Mouse (Mus musculus): Measurements from ENCODE around the gene Lpin1.

Gene Lpin1

DNA sequence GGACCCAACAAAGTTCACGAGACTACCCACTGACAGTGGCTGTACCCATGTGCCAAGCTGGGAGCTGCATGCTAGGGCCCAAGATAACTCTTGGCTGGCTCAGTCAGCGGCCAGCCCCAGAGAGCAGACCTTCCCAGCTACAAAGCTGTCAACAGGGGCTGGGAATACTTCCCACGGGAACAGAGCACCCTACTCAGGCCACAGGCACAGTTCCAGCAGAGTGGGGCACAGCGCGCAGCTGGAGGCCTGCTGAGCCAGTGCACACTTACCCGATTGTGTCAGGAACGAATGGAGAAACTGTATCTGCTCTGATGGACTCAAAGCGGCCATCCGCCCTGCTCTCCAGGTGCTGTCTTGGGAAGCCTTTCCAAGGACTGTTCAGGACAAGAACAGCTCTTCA lies 95.6 kb downstream of the Lpin1 start:
- peak; percentile 35 for DNase-seq

DNA sequence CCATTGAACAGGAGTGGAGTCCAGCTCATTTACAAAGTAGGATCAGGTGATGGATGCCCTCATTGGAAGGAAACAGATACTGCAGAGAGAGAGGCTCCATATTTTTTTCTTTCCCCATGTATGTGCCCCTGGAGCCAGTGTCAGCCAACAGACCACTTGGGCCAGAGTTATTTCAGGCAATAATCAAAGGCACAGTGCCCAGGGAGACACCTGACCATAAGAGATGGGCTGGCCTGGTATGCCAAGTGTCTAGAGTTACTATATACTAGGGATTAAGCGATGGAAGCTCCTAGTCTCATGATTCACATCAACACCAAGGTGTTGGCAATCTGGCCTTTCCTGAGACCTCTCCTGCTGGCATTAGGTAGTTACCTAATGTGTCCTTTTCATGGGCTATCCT lies 97.8 kb downstream of the Lpin1 start:
- DNase-seq, result no peak

DNA sequence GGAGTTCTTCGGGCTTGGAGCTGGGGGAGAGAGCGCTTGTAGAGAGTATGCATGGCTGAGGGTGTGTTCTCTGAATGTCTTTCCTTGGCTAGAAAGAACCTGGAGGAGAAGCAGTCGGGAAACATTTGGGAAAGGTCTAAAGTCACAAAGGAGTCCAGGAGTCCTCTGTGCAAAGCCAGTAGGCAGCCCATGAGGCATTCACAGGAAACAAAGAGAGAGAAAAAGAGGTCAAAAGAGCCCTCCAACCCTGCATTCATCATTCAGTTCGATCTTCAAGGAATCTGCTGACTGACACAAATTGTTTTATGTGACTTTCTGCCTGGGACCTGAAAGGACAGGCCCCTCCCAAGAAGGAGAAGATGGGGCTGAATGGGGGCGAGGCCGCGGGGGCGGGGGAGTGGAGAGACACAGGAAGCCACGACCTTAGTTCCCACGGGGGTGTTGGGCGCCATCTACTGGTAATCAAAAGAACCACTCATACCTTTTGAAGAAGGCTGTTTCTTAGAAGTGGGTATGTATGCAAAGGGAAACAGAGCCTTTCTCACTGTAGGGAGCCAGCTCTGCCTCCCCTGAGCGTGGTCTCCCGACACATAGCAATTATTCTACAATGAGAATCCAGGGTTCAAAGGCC lies 101.5 kb downstream of the Lpin1 start:
- peak; percentile 31 for DNase-seq

DNA sequence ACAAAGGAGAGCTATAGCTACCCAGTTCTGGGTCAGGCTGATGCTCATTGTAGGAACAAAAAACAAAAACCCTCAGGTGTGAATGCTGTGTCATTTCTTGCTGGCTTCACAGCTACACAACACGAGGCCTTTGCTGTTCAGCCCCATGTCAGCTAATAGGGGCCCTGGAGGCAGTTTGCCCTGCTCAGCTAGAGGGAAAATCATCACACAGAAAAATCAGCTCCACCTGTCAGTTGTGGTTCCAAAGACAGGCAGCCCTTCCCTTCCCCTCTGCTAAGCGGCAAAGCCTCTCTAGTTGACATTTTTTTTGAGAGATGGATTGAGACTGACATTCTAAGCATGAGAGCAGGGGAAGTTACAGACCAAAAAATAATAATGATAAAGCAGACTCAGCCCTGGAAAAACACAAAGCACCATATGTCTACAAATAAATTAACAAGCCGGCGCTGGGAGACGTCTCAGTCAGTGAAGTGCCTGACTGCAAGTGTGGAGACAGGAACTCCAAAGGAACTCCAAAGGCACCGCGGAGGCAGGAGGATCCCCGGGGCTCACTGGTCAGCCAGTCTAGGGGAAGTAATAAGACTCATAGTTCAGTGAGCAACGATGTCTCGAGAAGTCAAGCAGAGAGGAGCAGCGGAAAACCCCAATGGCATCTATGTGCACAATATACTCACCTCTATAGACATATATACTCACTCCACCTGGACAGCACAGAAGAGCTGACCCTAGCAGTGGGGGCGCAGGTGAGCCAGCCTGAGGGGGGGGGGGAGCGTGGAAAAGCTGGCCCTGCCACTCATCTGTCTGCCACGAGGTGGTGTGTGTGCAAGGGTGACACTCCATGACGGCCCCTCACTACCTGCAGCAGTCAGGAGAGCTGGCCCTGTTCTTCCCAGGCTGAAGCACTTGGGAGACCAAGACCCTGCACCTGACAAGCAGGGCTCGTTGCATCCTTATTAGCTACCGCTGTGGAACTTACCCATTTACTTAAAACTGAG lies 103.7 kb downstream of the Lpin1 start:
- no peak for DNase-seq

DNA sequence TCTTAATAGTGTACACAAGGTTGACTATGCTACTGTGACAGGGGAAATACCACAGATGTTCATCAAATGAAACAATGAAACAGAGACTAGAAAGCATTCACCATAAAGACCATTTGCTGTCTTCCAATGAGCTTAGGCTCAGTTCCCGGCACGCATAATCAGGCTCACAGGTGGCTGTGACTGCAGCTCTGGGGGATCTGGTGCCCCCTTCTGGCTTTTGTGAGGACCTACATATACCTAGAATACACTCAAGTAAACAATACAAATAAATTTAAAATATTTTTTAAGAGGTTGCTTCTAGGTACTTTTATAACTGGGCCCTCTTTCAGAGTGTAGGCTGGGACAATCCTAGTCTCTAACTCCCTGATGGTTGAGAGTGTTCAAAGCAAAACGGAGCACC lies 106.5 kb downstream of the Lpin1 start:
- DNase-seq, result no peak

DNA sequence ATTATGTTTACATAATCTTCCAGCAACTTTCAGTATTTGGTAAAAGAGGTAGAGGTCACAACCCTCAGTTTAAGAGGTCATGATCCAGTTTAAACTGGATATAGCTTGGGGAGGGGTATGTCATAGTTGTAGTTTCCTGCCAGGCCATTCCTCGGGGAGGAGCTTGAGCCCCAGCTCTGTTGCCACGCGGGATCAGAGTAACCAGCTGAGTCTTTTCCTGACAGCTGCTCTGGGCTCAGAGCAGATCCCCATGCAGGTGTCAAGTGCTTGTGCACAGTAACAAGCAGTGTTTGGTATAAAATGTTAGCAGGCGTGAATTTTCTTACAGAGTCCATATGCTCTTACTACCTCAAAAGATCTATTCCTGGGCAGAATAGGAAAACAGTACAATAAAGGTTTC lies 112.8 kb downstream of the Lpin1 start:
- no peak for DNase-seq

DNA sequence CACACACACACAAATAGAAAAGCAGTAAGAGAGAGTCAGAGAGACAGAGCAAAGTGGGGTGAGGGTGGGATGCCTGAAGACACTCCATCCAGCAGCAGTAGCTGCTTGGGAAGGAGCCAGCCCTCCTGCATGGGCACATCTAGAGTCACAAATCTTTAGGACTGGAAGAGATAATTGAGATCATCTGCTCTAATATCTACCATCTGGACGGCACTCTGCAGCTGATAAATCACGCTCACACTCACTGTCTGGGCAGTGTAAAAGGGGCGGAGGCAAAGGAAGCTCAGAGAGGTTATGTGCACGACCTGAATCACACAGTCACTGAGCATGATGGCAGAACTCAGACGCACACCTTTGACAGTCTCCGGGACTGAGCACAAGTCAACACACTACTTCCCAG lies 118.1 kb downstream of the Lpin1 start:
- no peak for DNase-seq

DNA sequence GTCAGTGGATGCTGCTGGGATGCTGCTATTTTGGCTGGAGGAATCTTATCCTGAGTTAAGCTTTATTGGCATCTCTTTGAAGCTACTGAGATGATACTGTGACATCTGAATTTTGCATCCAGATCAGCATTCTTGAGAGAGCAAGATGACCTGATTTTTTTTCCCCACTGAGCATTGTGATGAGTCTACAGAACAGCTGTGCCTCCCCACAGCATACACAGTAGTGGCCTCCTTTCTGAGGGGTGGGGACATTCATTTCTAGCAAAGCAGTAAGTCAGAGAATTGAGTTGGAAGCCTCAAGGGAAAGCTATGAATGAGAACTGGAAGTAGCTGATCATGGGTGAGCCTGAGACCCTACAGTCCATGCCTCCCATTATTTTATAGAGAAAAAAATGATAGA lies 121.9 kb downstream of the Lpin1 start:
- DNase-seq, result no peak

DNA sequence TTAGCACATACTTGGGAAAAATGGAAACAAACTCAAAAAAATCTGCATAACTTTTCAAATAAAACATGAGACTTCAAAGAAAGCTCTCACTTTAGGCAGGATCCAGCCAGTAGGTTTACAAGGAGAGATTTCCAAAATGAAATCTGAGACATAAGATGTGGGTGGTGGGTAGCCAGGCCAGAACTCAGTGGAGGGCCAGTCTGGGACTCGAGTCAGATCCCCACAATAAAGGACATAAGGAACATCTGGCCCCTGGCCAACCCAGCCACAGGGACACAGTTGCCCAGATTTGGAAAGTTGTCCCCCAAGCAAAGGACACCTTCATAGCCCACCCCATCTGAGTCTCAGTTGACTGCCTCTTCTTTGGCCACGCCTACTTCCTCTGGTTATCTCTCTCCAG lies 123.3 kb downstream of the Lpin1 start:
- DNase-seq, result no peak

All from right cerebral cortex, postnatal 25 days (tissue).